Mouse (Mus musculus): ENCODE measurements around the gene Taar7f. TPM values are rescaled to one million over a fixed set of nuclear protein-coding genes. Genes with fewer than 3 reads are reported as not detected.
A peak's percentile ranks its signal among the peaks of the same experiment; 100 is the strongest.
"Not testable (repeated sequence)": the region's sequence is repeated elsewhere in the genome, so short reads cannot be mapped to it uniquely, and the experiment has no call there.

Gene Taar7f
- total RNA-seq (2015), result not detected in 2 replicates
- total RNA-seq (2017), result not detected in 2 replicates

GRCm38 (mm10) chr10:24049210-24049609 is at the start of gene Taar7f:
TSS of gene Taar7f (plus strand) at chr10:24049510.
- no peak for ATAC-seq (ENCODE audit: poor library complexity, severe bottlenecking)

- no peak for ATAC-seq (ENCODE audit: poor library complexity, severe bottlenecking)
These were observed 49.7 kb upstream of the Taar7f start, which contains the start of gene Taar7b for GRCm38 (mm10) chr10:23999639-24000038. TSS of gene Taar7b (plus strand) at chr10:23999939.

- no peak for ATAC-seq (ENCODE audit: poor library complexity, severe bottlenecking)
These were observed 42.9 kb upstream of the Taar7f start for GRCm38 (mm10) chr10:24006442-24006841.

GRCm38 (mm10) chr10:24007034-24007433 is 42.3 kb upstream of the Taar7f start:
- ATAC-seq (ENCODE audit: poor library complexity, severe bottlenecking), result no peak

GRCm38 (mm10) chr10:24008143-24008542 is 41.2 kb upstream of the Taar7f start:
- no peak for ATAC-seq (ENCODE audit: poor library complexity, severe bottlenecking)

GRCm38 (mm10) chr10:24026922-24027321 is 22.4 kb upstream of the Taar7f start, which contains the start of gene Taar7d:
TSS of gene Taar7d (plus strand) at chr10:24027222.
- ATAC-seq (ENCODE audit: poor library complexity, severe bottlenecking), result no peak

GRCm38 (mm10) chr10:24031347-24031746 is 18.0 kb upstream of the Taar7f start:
- ATAC-seq (ENCODE audit: poor library complexity, severe bottlenecking), result no peak

- no peak for ATAC-seq (ENCODE audit: poor library complexity, severe bottlenecking)
These were observed 12.0 kb upstream of the Taar7f start, which contains the start of gene Taar7e for GRCm38 (mm10) chr10:24037314-24037713. TSS of gene Taar7e (plus strand) at chr10:24037614.

- ATAC-seq (ENCODE audit: poor library complexity, severe bottlenecking), result peak; percentile 30; the same call in 1 of the 2 replicates
These were observed 9.0 kb upstream of the Taar7f start for GRCm38 (mm10) chr10:24040120-24040869.

GRCm38 (mm10) chr10:24052039-24052438 is 2.7 kb downstream of the Taar7f start:
- ATAC-seq (ENCODE audit: poor library complexity, severe bottlenecking), result no peak

GRCm38 (mm10) chr10:24058986-24059385 is 9.7 kb downstream of the Taar7f start:
- peak; percentile 78 for ATAC-seq (ENCODE audit: poor library complexity, severe bottlenecking)

- ATAC-seq (ENCODE audit: poor library complexity, severe bottlenecking), result not testable (repeated sequence)
These were observed 25.4 kb downstream of the Taar7f start for GRCm38 (mm10) chr10:24074751-24075150.

- not testable (repeated sequence) for ATAC-seq (ENCODE audit: poor library complexity, severe bottlenecking)
These were observed 26.9 kb downstream of the Taar7f start, which contains the start of gene Taar8a for GRCm38 (mm10) chr10:24076200-24076599. TSS of gene Taar8a (plus strand) at chr10:24076500.

GRCm38 (mm10) chr10:24080166-24080565 is 30.9 kb downstream of the Taar7f start:
- ATAC-seq (ENCODE audit: poor library complexity, severe bottlenecking), result no peak

GRCm38 (mm10) chr10:24085936-24086335 is 36.6 kb downstream of the Taar7f start:
- no peak for ATAC-seq (ENCODE audit: poor library complexity, severe bottlenecking)

GRCm38 (mm10) chr10:24086555-24086954 is 37.2 kb downstream of the Taar7f start:
- no peak for ATAC-seq (ENCODE audit: poor library complexity, severe bottlenecking)

GRCm38 (mm10) chr10:24087168-24087567 is 37.9 kb downstream of the Taar7f start:
- no peak for ATAC-seq (ENCODE audit: poor library complexity, severe bottlenecking)

GRCm38 (mm10) chr10:24092194-24092593 is 42.9 kb downstream of the Taar7f start, which contains the start of gene Taar8b:
TSS of gene Taar8b (minus strand) at chr10:24092294.
- ATAC-seq (ENCODE audit: poor library complexity, severe bottlenecking), result no peak

GRCm38 (mm10) chr10:24097010-24097409 is 47.7 kb downstream of the Taar7f start:
- ATAC-seq (ENCODE audit: poor library complexity, severe bottlenecking), result not testable (repeated sequence)

Measured in megakaryocyte, adult 5-6 weeks (primary cell).